Mouse (Mus musculus) hindbrain, embryonic 15.5 days (tissue): ENCODE measurements around the gene Dnpep. TPM values are rescaled to one million over a fixed set of nuclear protein-coding genes. Genes with fewer than 3 reads are reported as not detected.

Experiments
- polyA plus RNA-seq: library from polyadenylated mRNA; unstranded; fragments of >200 nt; fragmentation: Nextera tagmentation; extraction: Ambion mirVana; gene quantifications from 2 replicates; pipeline ENCODE4 v1.2.1, GENCODE M21; 2015

The Dnpep gene
- polyA plus RNA-seq, 1 experiment from 2014 or later = 140 TPM

Other genes starting within 250 kb of the Dnpep start
- gene Nhej1, start 192.8 kb downstream of the Dnpep start, polyA plus RNA-seq = 6.8 and 6.9 TPM in 2 replicates
- not detected in 2 replicates for gene Slc23a3, start 184.1 kb downstream of the Dnpep start, polyA plus RNA-seq
- 48.2 and 52.3 TPM in 2 replicates for gene Cnppd1, start 175.3 kb downstream of the Dnpep start, polyA plus RNA-seq
- gene Retreg2, start 175.2 kb downstream of the Dnpep start, polyA plus RNA-seq = 134 and 146 TPM in 2 replicates
- gene Zfand2b, start 149.3 kb downstream of the Dnpep start, polyA plus RNA-seq = 40.1 and 40.2 TPM in 2 replicates
- 45.1 and 48.4 TPM in 2 replicates for gene Abcb6, start 137.6 kb downstream of the Dnpep start, polyA plus RNA-seq
- gene Ankzf1, start 125.8 kb downstream of the Dnpep start, polyA plus RNA-seq = 23.2 and 24.2 TPM in 2 replicates
- 57.5 and 66.3 TPM in 2 replicates for gene Atg9a, start 125.8 kb downstream of the Dnpep start, polyA plus RNA-seq
- gene Glb1l, start 107.2 kb downstream of the Dnpep start, polyA plus RNA-seq = 20.3 and 22.0 TPM in 2 replicates
- gene Stk16, start 107.2 kb downstream of the Dnpep start, polyA plus RNA-seq = 146 and 147 TPM in 2 replicates
- gene Tuba4a, start 98.1 kb downstream of the Dnpep start, polyA plus RNA-seq = 26.8 and 28.1 TPM in 2 replicates
- gene A630095N17Rik, start 85.9 kb downstream of the Dnpep start, polyA plus RNA-seq = not detected in 2 replicates
- gene Dnajb2, start 81.6 kb downstream of the Dnpep start, polyA plus RNA-seq = 72.5 and 85.0 TPM in 2 replicates
- gene Ptprn, start 53.5 kb downstream of the Dnpep start, polyA plus RNA-seq = 30.4 and 33.5 TPM in 2 replicates
- gene Resp18, start 39.6 kb downstream of the Dnpep start, polyA plus RNA-seq = 203 and 214 TPM in 2 replicates
- gene Des, start 42.3 kb upstream of the Dnpep start, polyA plus RNA-seq = 1.1 and 1.7 TPM in 2 replicates
- gene Speg, start 57.3 kb upstream of the Dnpep start, polyA plus RNA-seq = 22.4 and 25.0 TPM in 2 replicates
- 73.8 and 79.0 TPM in 2 replicates for gene Gmppa, start 117.9 kb upstream of the Dnpep start, polyA plus RNA-seq
- gene Asic4, start 132.4 kb upstream of the Dnpep start, polyA plus RNA-seq = 21.2 and 22.8 TPM in 2 replicates
- gene Chpf, start 161.3 kb upstream of the Dnpep start, polyA plus RNA-seq = 46.1 and 53.4 TPM in 2 replicates
- gene Tmem198, start 161.5 kb upstream of the Dnpep start, polyA plus RNA-seq = 45.2 and 49.9 TPM in 2 replicates
- 28.1 and 34.9 TPM in 2 replicates for gene Obsl1, start 188.5 kb upstream of the Dnpep start, polyA plus RNA-seq
- gene Inha, start 189.1 kb upstream of the Dnpep start, polyA plus RNA-seq = 17.4 and 22.4 TPM in 2 replicates
- gene Stk11ip, start 203.5 kb upstream of the Dnpep start, polyA plus RNA-seq = 20.1 and 21.0 TPM in 2 replicates
- gene Slc4a3, start 228.3 kb upstream of the Dnpep start, polyA plus RNA-seq = 72.4 and 77.2 TPM in 2 replicates